Mouse (Mus musculus) limb, embryonic 11.5 days (tissue): ENCODE data around the gene Bola3. TPM values are rescaled to one million over a fixed set of nuclear protein-coding genes. Genes with fewer than 3 reads are reported as not detected.

Experiments used
- ATAC-seq: fragments of 200-750 bp; cut with Nextera tagmentation; 2 replicates; pipeline ENCODE4 v1.8.0; 2017; ENCODE audit warnings: low read depth; ENCODE audit not compliant: insufficient number of reproducible peaks, low FRiP score, low TSS enrichment
- DNase-seq: peaks from one replicate; pipeline ENCODE4 v3.0.0-alpha.2; 2015; ENCODE audit warnings: low spot score
- H3K27ac ChIP-seq: fragments of 300-500 bp; sonication (generic); replicated peaks from 2 replicates; pipeline ENCODE4 v1.5.1; 2014; ENCODE audit warnings: low read depth, mild to moderate bottlenecking, low read length
- H3K27me3 ChIP-seq: fragments of 300-500 bp; sonication (generic); 2 replicates; pipeline ENCODE4 v1.6.1; 2014; ENCODE audit warnings: mild to moderate bottlenecking, low read length, mixed read lengths; ENCODE audit not compliant: control insufficient read depth, insufficient read depth
- H3K36me3 ChIP-seq: fragments of 300-500 bp; sonication (generic); 2 replicates; pipeline ENCODE4 v1.6.1; 2014; ENCODE audit warnings: mild to moderate bottlenecking, low read length, moderate library complexity, mixed read lengths; ENCODE audit not compliant: control insufficient read depth, insufficient read depth
- H3K4me1 ChIP-seq: fragments of 300-500 bp; sonication (generic); 2 replicates; pipeline ENCODE4 v1.6.1; 2014; ENCODE audit warnings: low read length, mixed read lengths; ENCODE audit not compliant: control insufficient read depth, insufficient read depth
- H3K4me2 ChIP-seq: fragments of 300-500 bp; sonication (generic); 2 replicates; pipeline ENCODE4 v1.6.1; 2014; ENCODE audit warnings: low read depth, mild to moderate bottlenecking, moderate library complexity; ENCODE audit not compliant: severe bottlenecking
- H3K4me3 ChIP-seq: fragments of 300-500 bp; sonication (generic); 2 replicates; pipeline ENCODE4 v1.5.1; 2014; ENCODE audit warnings: low read depth, low read length
- H3K9ac ChIP-seq: fragments of 300-500 bp; sonication (generic); 2 replicates; pipeline ENCODE4 v1.6.1; 2014; ENCODE audit warnings: mild to moderate bottlenecking, low read length
- H3K9me3 ChIP-seq: fragments of 300-500 bp; sonication (generic); 2 replicates; pipeline ENCODE4 v1.6.1; 2016; ENCODE audit warnings: low read length; ENCODE audit not compliant: control insufficient read depth
- WGBS: fragments of 180-500 bp; shearing (Covaris S2); extraction: QIAGEN DNeasy Blood & Tissue Kit; methylation state at CpG from one replicate; pipeline ENCODE4 v1.1.7; 2014; 5-methylcytosine and 5-hydroxymethylcytosine counted together
- polyA plus RNA-seq: library from polyadenylated mRNA; unstranded; fragments of >200 nt; fragmentation: Nextera tagmentation; extraction: Ambion mirVana; gene quantifications from 2 replicates; pipeline ENCODE4 v1.2.1, GENCODE M21; 2014

Gene Bola3
- 143 and 157 TPM in 2 replicates for polyA plus RNA-seq

DNA sequence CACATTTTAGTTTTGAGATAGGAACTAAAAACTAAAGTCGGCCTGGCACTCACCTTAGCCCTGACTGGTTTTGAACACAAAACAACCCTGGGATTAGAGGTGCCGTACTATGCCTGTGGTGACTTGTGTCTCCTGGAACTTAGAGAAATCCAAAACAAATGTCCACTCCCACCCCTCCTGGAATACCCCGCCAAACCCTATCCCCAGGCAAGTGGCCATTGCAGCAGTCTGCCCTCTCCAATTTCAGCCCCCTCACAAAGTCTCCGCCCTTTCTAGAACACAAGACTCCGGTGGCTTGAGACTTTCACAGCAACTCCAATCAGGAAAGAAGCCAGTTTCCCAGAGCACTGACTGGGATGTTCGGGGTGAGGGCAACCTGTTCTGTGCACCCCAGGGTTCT lies at the start of gene Bola3:
TSS of gene Bola3 (plus strand) at position 275 of the 400 bp plus-strand sequence.
- Histone ChIP-seq H3K27me3 (no peaks in the 10 kb centered on the region), H3K9ac (peak within 1 kb of the TSS; percentile 95), H3K9me3 (no peaks in the 10 kb centered on the region), H3K36me3 (no peaks in the 10 kb centered on the region; the same call in 1 of the 2 replicates), H3K27ac (no peak within 1 kb of the TSS), H3K4me1 (no peaks in the 10 kb centered on the region), H3K4me2 (peak within 1 kb of the TSS; percentile 80), H3K4me3 (peak within 1 kb of the TSS; percentile 66)
- no peak for DNase-seq
- peak; percentile 32 for ATAC-seq
- 29% methylated on average over 6 of the region's 6 CpGs for WGBS

- Histone ChIP-seq H3K27ac (no peak overlapping the region), H3K4me1 (no peaks in the 10 kb centered on the region; the same call in 1 of the 2 replicates), H3K9ac (no peak overlapping the region), H3K9me3 (no peaks in the 10 kb centered on the region), H3K4me2 (no peak overlapping the region), H3K36me3 (peaks cover 2% of the 10 kb centered on the region; the same call in 1 of the 2 replicates), H3K4me3 (no peak overlapping the region), H3K27me3 (no peaks in the 10 kb centered on the region)
- DNase-seq = no peak
- no peak for ATAC-seq
- 89% methylated on average over 7 of the region's 7 CpGs for WGBS
These were observed 48.3 kb upstream of the Bola3 start for GRCm38 (mm10) chr6:83300447-83301229.

GRCm38 (mm10) chr6:83301294-83301693 lies 47.7 kb upstream of the Bola3 start:
- H3K36me3 ChIP-seq = peaks cover 4% of the 10 kb centered on the region; the same call in 1 of the 2 replicates
- H3K4me2 ChIP-seq = no peak overlapping the region
- H3K9ac ChIP-seq = no peak overlapping the region
- DNase-seq (no peak), ATAC-seq (no peak)
- no peaks in the 10 kb centered on the region for H3K27me3 ChIP-seq
- H3K9me3 ChIP-seq = no peaks in the 10 kb centered on the region
- H3K4me1 ChIP-seq = no peaks in the 10 kb centered on the region; the same call in 1 of the 2 replicates
- H3K4me3 ChIP-seq = no peak overlapping the region
- WGBS = 89% methylated on average over 2 of the region's 2 CpGs
- no peak overlapping the region for H3K27ac ChIP-seq

- ATAC-seq = no peak
- WGBS = 58% methylated on average over 5 of the region's 5 CpGs
These were observed 46.7 kb upstream of the Bola3 start for GRCm38 (mm10) chr6:83302264-83302663.

DNA sequence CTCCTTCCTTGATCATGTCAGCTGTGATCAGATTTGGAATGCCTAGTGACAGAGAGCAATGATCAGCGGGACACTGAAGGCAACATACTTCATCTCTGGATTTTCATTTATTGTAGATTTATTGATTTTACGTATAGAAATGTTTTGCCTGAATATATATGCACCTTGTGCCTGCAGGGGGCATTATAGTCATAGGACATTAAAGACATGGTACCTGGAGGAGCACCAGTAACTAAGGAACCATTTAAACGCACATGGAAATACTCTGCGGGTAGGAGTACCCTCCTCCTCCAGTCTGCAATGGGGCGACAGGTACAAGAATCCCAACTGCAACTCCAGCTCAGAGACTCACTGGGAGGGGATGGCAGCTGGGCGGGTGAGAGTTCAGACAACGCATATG lies 39.9 kb upstream of the Bola3 start:
- no peak overlapping the region for H3K4me3 ChIP-seq
- ATAC-seq = no peak

More at GRCm38 (mm10) chr6:83302264-83302663, 46.7 kb upstream of the Bola3 start:
- DNase-seq = no peak
- Histone ChIP-seq H3K36me3 (peaks cover 10% of the 10 kb centered on the region), H3K4me2 (no peak overlapping the region), H3K27ac (no peak overlapping the region), H3K9ac (no peak overlapping the region), H3K4me1 (no peaks in the 10 kb centered on the region; the same call in 1 of the 2 replicates), H3K4me3 (no peak overlapping the region), H3K9me3 (no peaks in the 10 kb centered on the region), H3K27me3 (no peaks in the 10 kb centered on the region)

GRCm38 (mm10) chr6:83311206-83311605 lies 37.7 kb upstream of the Bola3 start:
- Histone ChIP-seq H3K9ac (no peak overlapping the region), H3K4me3 (no peak overlapping the region), H3K27ac (no peak overlapping the region), H3K27me3 (no peaks in the 10 kb centered on the region), H3K9me3 (no peaks in the 10 kb centered on the region), H3K4me2 (no peak overlapping the region), H3K4me1 (peaks cover 1% of the 10 kb centered on the region; the same call in 1 of the 2 replicates), H3K36me3 (peaks cover 22% of the 10 kb centered on the region)
- DNase-seq (no peak), ATAC-seq (no peak)
- WGBS = 96% methylated on average over 11 of the region's 11 CpGs

More for the DNA sequence above, 39.9 kb upstream of the Bola3 start:
- peaks cover 26% of the 10 kb centered on the region for H3K36me3 ChIP-seq
- H3K27ac ChIP-seq = no peak overlapping the region
- DNase-seq = no peak
- no peaks in the 10 kb centered on the region for H3K4me1 ChIP-seq
- H3K9me3 ChIP-seq = no peaks in the 10 kb centered on the region
- 95% methylated on average over 7 of the region's 7 CpGs for WGBS
- no peak overlapping the region for H3K9ac ChIP-seq
- no peak overlapping the region for H3K4me2 ChIP-seq
- no peaks in the 10 kb centered on the region for H3K27me3 ChIP-seq

DNA sequence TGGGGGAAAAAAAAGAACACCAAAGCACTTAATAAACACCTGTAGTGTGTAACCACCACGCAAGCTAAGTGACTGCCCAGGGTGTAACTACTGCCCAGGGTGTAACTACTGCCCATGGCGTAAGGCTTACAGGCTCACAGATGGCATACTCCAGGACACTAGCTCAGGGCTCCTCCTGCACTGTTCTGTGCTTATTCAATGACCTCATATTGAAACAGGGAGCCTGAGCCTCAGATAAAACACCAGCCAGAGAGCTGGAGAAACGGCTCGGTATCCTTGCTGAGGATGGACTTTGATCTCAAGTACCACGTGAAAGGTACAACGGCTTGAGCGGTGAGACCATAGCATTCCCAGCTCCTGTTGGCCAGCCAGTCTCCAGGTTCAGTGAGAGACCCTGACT lies 36.9 kb upstream of the Bola3 start:
- Histone ChIP-seq H3K36me3 (peaks cover 17% of the 10 kb centered on the region), H3K27me3 (no peaks in the 10 kb centered on the region), H3K4me3 (no peak overlapping the region), H3K9ac (no peak overlapping the region), H3K4me1 (peaks cover 3% of the 10 kb centered on the region; the same call in 1 of the 2 replicates), H3K27ac (no peak overlapping the region), H3K4me2 (no peak overlapping the region), H3K9me3 (no peaks in the 10 kb centered on the region)
- ATAC-seq (no peak), DNase-seq (no peak)
- 90% methylated on average over 7 of the region's 7 CpGs for WGBS

GRCm38 (mm10) chr6:83312514-83312913 lies 36.4 kb upstream of the Bola3 start:
- Histone ChIP-seq H3K27me3 (no peaks in the 10 kb centered on the region), H3K27ac (no peak overlapping the region), H3K36me3 (peaks cover 17% of the 10 kb centered on the region), H3K9ac (no peak overlapping the region), H3K4me2 (no peak overlapping the region), H3K9me3 (no peaks in the 10 kb centered on the region), H3K4me3 (no peak overlapping the region), H3K4me1 (peaks cover 3% of the 10 kb centered on the region; the same call in 1 of the 2 replicates)
- DNase-seq = no peak
- no peak for ATAC-seq
- WGBS = 91% methylated on average over 8 of the region's 8 CpGs
